Mouse (Mus musculus) cerebellum, postnatal 36 days (tissue): Measurements from ENCODE around the gene Hes3.

Experiments used
- DNase-seq, 2 experiments: peaks; one replicate each; pipeline ENCODE4 v3.0.0; 2021 to 2022; ENCODE audit warnings: mixed read lengths in 2 of 2

Hes3 gene

DNA sequence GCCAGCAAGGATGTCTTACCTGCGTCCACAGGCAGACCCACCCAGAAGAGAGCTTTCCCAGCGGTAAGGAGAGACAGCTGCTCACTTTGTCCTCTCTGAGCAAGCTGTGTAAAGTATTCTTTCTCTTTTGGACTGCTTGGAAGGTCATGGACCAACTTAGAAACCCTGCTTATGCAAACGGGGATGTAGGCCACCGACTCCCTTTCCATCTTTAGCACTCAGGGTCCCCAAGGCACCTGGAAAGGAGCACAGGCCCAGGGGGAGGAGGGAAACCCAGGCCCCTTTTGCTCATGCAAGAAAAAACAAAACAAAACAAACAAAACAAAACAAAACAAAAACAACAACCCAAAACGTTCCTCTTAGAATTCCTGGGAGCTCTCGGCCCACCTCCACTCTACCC lies at the start of gene Hes3:
Gene Hes3 (minus strand): TSS at position 101 of the 400 bp plus-strand sequence.
- DNase-seq, result no peak

DNA sequence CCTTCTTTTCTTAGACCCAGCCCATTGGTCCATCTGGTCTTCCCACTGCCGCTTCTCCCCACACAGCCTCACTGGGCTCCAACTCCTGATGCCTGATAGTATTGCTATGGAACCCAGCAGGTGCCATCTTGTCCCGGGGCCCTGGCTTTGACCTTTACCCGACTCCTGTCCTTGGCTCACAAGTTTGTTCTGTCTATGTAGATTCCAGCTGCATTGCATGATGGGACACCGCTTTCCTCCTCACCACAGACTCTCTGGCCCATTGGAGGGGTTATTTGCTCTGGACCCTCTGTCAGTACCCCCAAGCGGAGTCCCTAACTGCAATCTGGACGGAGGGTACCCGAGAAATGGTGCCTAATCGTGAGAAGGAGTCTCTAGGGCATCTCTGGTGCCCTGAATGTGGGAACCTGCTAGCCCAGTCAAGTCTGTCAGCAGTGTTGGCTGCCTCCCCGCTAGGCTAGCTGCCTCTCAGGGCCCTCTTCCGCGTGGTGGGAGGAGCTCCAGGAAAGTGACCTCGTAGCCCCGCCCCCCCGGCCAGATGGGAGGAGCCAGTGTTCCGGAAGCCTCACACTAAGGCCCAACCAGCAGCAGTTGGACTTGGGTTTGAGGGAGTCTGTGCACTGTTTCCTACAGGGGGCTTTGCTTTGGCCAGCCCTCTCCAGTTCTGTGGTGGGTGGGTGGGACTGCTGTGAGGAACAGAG lies 49.3 kb upstream of the Hes3 start:
- no peak for DNase-seq

DNA sequence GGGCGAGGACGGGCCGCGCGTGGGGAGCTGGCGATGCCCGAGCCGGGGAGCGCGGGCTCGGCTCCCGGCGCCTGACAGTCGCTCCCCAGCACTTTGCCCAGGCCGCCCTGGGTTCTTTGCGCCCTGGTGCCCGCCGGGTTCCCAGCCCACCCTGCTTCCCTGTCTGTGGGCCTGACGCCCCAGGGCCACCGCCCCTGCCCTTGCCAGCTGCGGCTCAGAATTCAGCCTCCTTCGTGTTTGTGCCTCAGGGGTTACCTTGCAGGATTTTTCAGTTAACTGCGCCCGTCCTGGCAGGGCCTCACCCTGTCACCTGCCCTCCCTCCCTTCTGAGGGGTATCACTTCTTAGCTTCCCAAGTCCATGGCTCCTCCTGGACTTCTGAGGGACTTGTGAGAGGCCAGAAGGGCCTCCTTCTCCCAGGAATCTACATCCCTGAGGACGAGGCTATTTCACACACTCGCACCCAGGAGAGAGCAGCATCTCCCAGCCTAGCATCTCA lies 47.9 kb upstream of the Hes3 start:
- DNase-seq, result no peak

DNA sequence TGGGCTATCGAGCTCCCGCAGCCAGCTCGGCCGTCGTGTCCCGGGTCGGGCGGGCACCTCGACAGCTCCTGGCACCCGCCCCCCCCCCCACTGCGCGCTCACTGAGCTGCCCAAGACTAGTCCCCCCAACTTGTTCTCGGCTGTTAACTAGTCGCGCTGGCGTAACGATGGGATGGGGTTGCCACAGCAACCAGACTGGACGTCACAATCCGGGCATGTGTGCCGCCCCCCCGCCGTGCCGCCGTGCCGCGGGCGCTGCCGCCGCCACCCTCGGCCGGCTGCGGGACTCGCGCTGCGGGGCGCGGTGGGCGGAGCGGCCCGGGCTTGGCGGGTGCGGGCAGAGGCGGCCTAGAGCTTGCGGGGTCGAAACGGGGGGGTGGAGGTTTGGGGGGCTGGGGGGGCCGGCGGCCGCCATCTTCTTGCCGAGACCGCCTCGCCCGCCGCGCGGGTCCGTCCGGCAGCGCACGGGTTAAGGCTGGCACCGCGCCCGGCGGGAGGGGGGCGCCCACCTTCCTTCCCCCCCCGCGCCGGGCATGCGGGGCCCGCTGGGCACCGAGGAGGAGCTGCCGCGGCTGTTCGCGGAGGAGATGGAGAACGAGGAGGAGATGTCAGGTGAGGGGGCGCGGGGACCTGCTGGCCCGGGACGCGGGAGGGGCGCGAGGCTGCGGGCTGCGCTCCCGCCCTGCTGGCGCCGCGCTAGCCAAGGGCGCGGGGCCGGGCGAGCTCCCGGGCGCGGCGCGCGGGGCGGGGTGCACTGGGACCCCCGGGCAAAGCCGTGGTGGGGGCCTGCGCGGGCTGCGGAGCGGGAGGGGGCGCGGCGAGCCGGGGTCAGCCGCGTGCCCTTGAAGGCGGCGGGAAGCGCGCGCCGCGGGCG lies 47.2 kb upstream of the Hes3 start, which contains the start of gene Chd5:
Gene Chd5 (plus strand): TSS at position 233 of the 874 bp plus-strand sequence.
- DNase-seq, result peak; percentile 46 to 59

DNA sequence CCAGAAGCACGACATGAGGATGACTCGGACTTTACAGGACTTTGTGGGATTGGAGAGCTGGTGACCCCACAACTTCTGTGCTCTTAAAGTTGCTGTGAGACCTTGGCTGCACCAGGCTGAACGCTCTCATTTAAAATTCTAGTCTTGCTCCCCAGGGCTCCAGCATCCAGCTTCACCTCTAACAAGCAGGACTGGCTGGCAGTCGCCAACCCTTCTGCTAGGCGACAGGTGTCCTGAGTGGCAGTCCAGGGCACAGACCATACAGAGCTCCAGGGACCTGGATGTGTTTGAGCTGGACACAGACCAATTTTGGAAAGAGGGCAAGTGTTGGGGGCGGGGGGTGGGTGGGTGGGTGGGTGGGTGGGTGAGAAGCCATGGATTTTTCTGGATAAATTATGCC lies 46.3 kb upstream of the Hes3 start:
- DNase-seq, result no peak

DNA sequence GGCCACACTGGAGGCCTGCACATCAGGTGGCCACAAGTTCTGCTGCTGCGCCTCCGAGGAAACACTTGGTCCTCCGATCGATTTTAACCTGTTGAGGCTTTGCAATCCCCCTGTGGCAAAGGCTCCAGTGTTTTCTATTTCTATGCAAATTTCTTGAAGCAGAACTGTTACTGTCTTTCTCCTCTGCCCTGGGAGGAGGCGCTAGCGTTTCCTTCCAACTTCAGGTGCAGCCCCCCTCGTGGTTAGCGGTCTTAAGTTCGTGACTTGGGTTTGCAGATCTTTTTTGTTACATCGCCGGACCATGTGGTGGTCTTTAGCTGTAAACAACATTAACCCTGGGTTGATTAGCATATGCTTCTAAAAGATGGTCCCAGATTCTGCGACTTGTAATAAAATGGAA lies 42.1 kb upstream of the Hes3 start:
- DNase-seq, result no peak

DNA sequence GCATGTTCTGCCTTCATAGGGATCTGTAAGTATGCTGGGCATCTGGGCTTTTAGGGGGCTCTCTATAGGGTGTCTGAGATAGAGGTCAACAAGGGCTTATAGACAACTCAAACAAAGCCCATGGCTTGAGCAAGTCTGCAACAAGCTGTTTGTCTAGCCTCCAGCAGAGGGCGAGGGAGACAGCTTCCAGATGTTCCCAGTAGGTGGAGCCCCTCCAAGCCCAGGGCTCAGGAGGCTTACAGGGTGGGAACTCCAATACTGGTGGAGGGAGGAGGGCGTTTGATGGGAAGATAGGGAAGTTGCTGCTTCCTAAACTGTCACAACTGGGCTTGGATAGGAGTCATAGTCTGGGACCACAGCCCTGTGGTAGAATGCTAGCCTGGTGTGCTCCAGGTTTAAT lies 41.5 kb upstream of the Hes3 start:
- DNase-seq, result no peak

DNA sequence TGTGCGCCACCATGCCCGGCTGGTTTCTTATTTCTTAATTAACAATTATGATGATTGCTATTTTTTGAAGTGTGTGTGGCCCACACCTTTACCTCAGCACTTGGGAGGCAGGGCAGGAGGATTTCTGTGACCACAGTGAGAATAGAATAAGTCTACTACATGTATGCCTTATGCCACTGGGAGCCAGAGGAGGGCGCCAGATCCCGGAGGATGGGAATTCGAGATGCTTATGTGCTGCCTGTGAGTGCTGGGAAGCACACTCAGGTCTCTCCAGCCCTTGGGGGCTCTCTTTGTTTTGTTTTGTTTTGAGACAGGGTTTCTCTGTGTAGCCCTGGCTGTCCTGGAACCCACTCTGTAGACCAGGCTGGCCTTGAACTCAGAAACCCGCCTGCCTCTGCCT lies 37.2 kb upstream of the Hes3 start:
- peak in 1 of 2 experiments; percentile 61 for DNase-seq

DNA sequence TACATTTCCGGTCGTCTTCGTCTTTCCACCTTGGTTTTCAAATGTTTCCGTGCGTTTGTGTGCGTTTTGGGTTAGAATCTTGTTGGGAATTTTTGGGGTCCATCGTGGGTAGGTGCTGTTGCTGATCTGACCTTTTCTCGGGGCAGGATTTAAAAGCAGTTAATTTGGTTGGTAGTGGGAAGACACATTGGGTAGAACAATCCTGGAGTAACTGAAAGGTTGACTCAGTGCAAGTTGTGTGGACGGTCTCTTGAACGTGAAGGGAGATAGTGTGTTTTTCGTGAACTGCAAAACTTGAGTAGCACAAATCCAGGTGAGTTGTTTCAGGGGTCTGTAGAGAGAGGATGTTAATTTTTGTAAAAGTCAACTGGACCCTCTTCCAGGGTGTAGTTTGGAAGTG lies 35.1 kb upstream of the Hes3 start:
- DNase-seq, result no peak

DNA sequence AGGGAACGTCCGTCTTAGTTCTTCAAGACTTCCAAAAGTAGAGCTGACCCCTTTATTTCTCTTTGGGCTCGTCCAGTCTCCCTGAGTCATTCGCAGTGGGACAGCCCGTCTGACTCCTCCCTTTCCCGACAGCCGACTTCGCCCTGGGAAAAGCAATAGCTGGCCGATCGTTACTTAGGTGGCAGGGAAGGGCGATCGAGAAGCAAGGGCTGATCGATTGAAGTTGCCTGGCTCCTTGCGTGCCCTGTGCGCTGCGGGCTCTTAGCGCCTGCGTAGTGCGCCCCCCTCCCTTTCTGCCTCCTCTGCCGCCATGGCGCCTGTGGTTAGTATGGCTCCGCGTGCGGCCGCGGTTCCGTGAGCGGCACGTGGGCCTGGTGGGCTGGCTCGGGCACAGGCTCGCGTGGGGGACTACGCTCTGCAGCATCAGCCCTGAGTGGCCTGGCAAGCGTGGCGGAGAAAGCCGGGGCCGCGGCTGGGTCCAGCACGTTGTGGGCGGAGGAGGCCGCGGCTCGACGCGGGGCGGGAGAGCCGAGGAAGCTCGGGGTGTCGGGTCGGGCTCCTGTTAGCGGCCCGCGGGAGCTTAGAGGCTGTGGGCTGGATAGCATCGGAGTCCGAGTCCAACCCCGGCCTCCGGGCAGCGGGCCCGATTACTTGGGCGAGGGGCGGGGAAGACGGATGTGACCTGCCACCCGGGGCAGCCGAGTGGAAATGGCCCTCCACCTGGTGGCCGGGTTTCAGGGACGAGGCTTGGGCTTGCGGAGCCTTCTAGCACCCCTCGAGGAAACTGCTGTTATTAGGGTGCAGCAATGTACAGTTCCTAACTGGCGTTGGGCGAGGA lies 34.3 kb upstream of the Hes3 start, which contains the start of gene Rpl22:
Gene Rpl22 (plus strand): TSS at position 169 of the 838 bp plus-strand sequence.
- DNase-seq, result peak; percentile 93 to 95

DNA sequence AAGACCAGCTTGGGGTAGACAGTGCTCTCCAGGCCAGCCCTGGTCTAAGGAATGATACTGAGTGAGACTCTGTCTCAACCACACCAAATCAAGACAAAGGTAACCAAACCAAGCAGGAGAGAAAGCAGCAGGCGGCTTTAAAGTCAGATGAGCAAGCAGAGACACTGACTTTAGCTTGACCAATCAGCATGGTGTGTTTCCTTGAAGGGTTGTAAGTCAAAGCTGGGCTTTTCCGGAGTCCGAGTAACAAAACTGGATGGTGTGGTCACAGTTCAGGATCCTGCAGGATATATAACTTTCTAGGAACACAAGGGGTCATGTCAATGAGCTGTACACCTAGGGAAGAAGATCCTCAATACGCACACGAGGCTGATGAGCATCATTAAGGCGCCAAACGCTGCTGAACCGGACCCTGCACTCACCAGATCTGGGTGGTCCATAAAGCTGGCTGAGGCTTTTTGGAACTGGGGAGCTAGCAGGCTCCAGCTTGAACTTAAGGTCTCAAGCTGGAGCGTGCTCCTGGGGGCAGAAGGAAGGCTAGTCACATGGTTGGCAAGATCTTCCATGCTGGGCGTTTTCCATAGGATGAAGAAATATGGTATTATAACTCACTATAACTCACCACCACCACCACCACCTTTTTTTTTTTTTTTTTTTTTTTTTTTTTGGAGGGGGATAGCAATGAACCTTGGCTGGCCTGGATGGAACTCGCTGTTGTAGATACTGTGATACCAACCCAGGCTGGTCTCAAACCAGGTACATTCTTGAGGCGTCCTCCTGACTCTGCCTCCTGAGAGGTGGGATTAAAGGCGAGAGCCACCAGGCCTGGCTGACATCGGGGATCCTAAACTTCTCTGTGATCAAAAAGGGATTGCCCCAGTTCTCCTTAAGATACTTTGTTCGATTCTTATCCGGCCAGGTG lies 33.4 kb upstream of the Hes3 start:
- DNase-seq, result no peak

DNA sequence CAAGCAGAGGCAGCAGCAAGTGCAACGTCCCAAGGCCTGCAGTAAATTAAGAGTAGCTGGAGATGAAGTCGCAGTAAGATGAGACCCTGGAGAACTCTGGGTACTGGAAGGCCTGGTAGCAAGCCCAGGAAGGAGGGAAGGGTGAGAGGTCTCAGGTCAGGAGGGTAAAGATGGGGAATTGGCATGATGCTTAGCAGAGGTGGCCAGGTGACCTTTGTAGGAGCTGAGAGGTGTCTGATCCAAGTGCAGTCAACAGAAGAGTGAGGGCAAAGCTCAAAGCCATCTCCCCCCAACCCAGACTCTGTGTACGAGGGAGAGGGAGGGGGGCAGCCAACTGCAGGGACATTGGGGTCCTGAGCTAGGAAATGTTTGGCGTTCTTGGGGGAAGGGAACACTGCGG lies 30.0 kb upstream of the Hes3 start:
- no peak for DNase-seq

DNA sequence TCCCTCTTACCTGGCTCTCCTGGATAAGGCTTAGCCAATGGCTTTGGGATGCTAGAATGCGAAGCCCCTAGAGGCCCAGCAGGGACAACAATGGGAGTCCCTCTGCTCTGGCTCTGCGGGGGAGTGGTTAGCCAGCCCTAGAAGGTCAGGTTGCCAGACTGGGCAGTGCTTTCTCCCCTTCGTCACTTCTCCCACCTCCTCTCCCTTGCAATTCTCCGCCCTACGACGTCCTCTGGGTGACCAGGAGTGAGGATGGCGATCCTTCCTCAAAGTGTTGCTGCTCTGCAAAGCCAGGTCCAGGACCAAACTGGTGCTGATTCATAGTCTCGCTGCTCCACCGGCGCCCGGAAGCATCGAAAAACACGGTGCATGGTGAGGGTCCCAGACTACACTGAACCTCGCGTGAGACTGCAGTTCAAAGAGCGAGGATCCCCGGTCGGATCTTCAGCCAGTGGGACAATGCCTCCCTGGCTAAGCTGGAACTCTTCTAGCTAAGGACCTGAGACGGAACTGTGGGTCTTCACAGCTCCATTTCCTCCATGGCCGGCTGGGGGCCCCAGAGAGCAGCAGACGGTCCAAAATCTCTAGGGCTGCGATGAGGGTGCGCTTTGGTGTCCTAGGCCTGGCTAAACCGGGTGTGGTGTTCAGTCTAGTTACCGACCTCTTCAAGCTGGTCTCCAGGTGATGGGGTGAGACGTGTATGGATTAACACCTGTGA lies 27.2 kb upstream of the Hes3 start, which contains the start of gene Rnf207:
Gene Rnf207 (minus strand): TSS at position 477 of the 718 bp plus-strand sequence.
- DNase-seq, result peak; percentile 72

DNA sequence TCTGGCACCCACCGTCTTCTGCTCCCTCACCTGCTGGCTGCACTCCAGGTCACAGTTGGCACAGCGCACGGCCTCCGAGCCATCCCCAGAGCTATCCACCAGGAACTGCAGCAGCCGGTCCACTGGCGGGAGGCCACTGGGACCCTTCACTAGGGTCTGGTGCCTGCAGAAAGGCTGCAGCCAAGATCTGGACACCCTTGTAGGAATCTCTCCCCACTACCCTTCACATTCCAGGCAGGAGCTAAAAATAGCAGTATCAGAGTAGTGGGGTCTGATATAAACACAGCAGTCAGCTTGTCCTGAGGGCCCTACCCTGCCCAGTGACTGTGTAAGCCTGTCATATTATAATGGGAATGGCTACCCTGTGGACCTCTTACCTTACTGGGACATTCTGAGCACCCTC lies 26.2 kb upstream of the Hes3 start:
- no peak for DNase-seq

DNA sequence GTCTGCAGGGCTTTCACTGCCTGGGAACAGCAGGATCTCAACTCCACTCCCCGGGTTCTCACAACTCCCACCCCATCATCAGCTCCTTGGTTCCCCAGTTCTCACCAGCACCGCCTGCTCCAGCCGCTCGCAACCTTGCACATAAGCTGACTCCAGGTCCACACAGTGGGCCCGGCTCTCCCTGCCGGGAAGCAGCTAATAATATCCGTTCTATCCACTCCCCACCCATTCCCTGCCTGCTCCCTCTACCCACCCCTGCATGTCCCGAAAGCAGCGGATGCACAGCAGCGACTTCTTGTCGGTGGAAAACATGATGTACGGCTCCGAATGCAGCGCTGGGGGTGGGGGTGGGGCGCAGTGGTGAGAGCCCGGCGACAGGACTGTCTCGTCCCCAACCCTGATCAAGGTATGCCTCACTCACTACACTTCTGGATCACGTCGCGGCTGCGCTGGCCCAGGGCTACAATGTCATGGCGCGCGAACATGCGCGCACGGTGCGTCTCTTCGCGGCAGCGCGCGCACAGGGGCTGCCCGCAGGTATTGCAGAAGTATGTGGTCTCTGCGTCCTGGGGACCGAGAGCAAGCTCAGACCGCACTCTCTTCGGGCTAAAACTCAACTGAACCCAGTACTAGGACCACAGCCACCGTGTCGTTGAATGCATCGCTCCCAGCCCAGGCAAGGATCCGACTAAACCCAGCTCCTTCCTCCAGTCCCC lies 24.2 kb upstream of the Hes3 start:
- DNase-seq, result no peak

DNA sequence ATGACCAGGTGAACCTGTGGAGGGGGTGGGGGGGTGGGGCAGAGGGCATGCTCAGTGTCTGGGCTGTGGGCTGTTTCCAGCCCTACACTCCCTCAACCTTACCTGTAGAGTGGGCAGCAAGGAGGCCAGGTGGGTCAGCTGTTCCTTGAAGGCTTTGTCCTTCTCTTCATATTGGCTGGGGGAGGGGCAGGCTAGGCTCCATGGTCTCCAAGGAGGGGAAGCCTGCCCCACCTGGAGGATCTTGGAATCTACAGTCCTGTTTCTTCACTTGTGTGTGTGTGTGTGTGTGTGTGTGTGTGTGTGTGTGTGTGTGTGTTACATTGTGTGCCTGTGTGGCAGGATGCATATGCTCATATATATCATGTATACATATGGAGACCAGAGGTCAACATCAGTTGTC lies 22.5 kb upstream of the Hes3 start:
- DNase-seq, result no peak

DNA sequence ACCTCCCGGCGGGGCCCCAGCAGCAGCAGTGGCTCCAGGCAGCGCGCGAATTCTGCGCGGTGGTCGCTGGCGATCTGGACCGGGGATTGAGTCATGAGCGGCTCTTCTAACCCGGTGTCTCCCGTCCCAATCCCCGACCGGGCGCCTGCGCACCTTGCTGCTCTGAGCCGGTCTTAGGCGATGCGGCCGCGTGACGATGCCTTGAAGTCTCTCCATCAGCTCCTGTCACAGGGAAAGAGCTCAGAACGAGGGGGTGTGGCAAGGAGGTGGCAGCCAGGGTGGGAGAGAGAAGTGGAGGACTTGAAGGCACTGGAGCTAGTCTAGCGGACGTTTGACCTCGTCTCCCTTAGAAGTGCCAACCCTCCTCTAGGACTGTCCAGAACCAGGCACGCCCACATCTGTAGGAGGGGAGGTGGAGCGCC lies 21.8 kb upstream of the Hes3 start:
- DNase-seq, result no peak

DNA sequence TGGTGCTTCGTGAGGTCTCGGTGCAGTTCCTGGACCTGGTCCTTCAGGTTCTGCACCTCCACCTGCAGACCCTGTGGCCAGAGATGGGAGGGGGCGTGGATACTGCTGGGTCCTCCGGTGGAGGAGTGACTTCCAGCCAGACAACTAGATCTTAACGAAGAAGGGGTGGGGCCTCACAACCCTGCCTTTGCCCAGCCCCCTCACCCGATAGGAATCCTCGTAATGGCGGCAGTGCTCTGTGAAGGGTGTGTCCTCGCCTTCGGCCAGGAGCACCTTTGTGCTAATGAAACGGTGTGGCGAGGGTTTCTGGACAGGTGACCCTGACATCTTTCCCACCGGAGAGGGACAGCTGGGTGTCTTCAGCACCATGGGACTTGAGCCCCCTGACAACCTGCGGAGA lies 20.7 kb upstream of the Hes3 start:
- no peak for DNase-seq

DNA sequence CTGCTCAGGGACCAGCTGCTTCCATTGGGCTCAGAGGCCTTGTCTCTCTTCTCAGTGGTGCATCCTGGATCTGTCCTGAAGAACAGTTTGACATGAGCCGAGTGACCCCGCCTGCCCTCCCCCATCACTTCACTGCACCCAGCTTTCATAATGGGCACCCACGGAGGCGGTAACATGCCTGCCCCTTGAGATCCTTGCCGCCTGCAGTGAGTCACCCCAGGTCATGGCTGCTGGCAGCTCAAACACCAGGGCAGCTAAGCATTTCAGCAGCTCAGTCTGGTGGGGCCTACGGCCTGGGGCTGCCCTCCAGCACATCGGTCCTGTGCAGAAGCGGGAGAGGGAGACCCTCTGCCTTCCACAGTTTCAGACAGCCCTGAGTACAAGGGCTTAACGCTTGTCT lies 16.1 kb upstream of the Hes3 start:
- DNase-seq, result no peak

DNA sequence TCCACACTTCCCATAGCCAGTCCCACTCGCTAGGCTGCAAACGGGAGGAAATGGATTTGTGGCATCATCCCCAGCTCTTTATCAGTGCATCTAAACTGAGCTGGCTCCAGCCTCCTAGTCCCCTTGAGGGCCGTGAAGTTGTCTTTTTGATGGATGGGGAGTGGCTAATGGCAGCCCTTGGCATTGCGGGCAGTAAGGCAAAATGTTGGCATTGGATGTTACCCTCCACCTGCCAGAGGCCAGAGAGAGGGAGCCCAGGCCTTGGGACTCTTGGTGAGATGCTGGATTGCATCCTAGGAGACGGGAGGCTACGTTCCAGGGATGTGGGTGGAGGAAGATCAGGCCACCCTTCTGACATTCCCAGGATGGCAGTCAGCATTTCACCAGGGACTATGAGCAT lies 14.5 kb upstream of the Hes3 start:
- no peak for DNase-seq
